Mouse (Mus musculus) embryonic fibroblast, embryonic 13.5 days (primary cell): ENCODE results near the gene Fcho2.

Experiments
- CTCF ChIP-seq: IDR thresholded peaks from 2 replicates; pipeline ENCODE4 v1.5.1; 2011; ENCODE audit warnings: mild to moderate bottlenecking, control low read depth, low read length, moderate library complexity, borderline replicate concordance; ENCODE audit not compliant: insufficient read depth
- POLR2A ChIP-seq: IDR thresholded peaks from 2 replicates; pipeline ENCODE4 v1.6.1; 2011; ENCODE audit warnings: low read depth, mild to moderate bottlenecking, control low read depth, low read length, moderate library complexity

GRCm38 (mm10) chr13:98791693-98792092 is 23.6 kb downstream of the Fcho2 start:
- TF ChIP-seq CTCF: no peak
- no peak for TF ChIP-seq POLR2A
